Mouse (Mus musculus) C2C12 (cell line): ENCODE results near the gene Zfp316.

Experiments
- CEBPB ChIP-seq: IDR thresholded peaks from one replicate; pipeline ENCODE4 v1.6.1; 2011; ENCODE audit warnings: low read depth, mild to moderate bottlenecking, control low read depth, moderate library complexity
- CTCF ChIP-seq: IDR thresholded peaks from one replicate; pipeline ENCODE4 v1.5.1; 2011; ENCODE audit not compliant: control insufficient read depth, insufficient read depth, insufficient read length
- FOSL1 ChIP-seq: IDR thresholded peaks from one replicate; pipeline ENCODE4 v1.8.0; 2011; ENCODE audit warnings: mild to moderate bottlenecking, low read length; ENCODE audit not compliant: poor library complexity, insufficient read depth, severe bottlenecking
- MAX ChIP-seq: IDR thresholded peaks from one replicate; pipeline ENCODE4 v1.6.1; 2011; ENCODE audit warnings: mild to moderate bottlenecking, control low read depth
- MYOD1 ChIP-seq: IDR thresholded peaks from one replicate; pipeline ENCODE4 v1.6.1; 2011; ENCODE audit warnings: low read depth; ENCODE audit not compliant: control insufficient read depth, insufficient read length
- MYOG ChIP-seq: IDR thresholded peaks from one replicate; pipeline ENCODE4 v1.6.1; 2011; ENCODE audit not compliant: control insufficient read depth, insufficient read length; ENCODE audit errors: extremely low read depth
- USF1 ChIP-seq: IDR thresholded peaks from one replicate; pipeline ENCODE4 v1.6.1; 2011; ENCODE audit warnings: low read depth, mild to moderate bottlenecking, control low read depth, moderate library complexity

GRCm38 (mm10) chr5:143213832-143214231 lies 56.0 kb downstream of the Zfp316 start:
- no peak for TF ChIP-seq CTCF
- no peak for TF ChIP-seq MYOD1
- TF ChIP-seq MAX: no peak
- TF ChIP-seq FOSL1: no peak
- TF ChIP-seq CEBPB: no peak
- TF ChIP-seq USF1: no peak
- TF ChIP-seq MYOG: no peak
